Mouse (Mus musculus): ENCODE measurements around the gene Pgghg. TPM values are rescaled to one million over a fixed set of nuclear protein-coding genes. Genes with fewer than 3 reads are reported as not detected.
"Not testable (repeated sequence)": the region's sequence is repeated elsewhere in the genome, so short reads cannot be mapped to it uniquely, and the experiment has no call there.

Pgghg gene
- total RNA-seq, 1 experiment from 2014 or later: 10.6 TPM

DNA sequence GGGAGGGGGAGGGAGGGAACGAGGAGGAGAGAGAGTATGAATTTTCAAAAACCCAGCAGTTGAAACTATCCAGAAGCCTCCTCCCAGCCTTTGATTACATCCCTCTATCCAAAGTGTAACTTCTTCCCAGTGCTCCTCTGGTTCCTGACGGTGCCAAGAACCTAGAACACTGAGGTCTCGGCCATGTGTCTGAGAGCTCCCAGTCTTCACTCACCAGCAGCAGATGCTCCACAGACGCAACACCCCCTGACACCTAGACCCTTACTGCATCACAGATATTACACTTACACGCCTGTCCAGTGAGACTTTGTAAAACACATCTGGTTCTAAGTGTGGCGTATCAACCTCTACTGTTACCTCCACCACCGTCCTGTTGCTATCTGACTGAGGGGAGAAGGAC lies 11.2 kb downstream of the Pgghg start:
- ATAC-seq (replicated peaks; ENCODE audit: insufficient number of reproducible peaks, low FRiP score, low TSS enrichment, poor library complexity, severe bottlenecking): no peak

- ATAC-seq (replicated peaks; ENCODE audit: insufficient number of reproducible peaks, low FRiP score, low TSS enrichment, poor library complexity, severe bottlenecking): no peak
Observed at GRCm38 (mm10) chr7:140953133-140953532, 11.9 kb downstream of the Pgghg start.

GRCm38 (mm10) chr7:140953800-140954732 lies 12.9 kb downstream of the Pgghg start:
- ATAC-seq (replicated peaks; ENCODE audit: insufficient number of reproducible peaks, low FRiP score, low TSS enrichment, poor library complexity, severe bottlenecking): peak; percentile 62

- ATAC-seq (replicated peaks; ENCODE audit: insufficient number of reproducible peaks, low FRiP score, low TSS enrichment, poor library complexity, severe bottlenecking): 0 out of 2 replicates have a peak, but pooled peaks have one; percentile 1
Observed at GRCm38 (mm10) chr7:140954733-140955071, 13.5 kb downstream of the Pgghg start.

- ATAC-seq (replicated peaks; ENCODE audit: insufficient number of reproducible peaks, low FRiP score, low TSS enrichment, poor library complexity, severe bottlenecking): no peak
Observed at GRCm38 (mm10) chr7:140955342-140955741, 14.2 kb downstream of the Pgghg start.

DNA sequence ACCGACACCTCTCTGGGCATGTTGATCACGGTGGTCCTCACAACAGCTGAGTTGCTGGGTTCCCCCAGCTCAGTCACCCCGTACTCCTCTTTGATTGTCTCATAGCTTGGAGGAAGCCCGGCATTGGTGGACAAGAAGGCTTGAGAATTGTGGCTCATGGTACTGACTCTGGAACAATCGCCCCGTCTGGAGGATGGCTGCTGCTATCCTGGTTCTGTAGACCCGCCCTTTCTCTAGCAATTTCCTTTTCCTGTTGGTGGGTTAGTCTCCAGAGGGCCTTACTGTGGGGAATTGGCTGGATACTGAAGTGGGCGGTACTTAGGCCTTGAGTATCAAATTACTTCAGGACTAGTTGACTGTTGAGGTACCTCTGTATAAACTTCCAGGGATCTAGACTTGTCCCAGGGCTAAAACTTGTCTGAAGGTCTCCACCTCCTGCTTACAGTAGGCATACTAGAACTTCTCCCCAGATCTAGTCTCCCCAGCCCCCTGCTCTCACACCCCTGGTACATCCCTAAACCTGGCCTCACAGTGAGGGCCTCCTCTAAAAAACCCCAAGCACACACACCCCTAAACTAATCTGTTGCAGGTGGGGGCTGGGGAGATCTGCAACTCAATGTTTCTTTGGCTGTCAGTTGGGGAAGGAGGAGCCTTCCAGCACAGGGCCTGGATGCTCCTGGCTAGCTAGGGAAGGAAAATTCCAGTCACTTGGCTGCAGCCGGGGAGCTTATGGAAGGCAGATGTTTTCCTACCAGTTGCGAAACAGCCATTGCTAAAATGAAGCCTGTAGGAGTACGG lies 14.8 kb downstream of the Pgghg start, which contains the start of the genes Gm45717 and Ifitm2:
Gene Gm45717, minus strand, starts transcription at position 180 of the 798 bp plus-strand sequence.
Gene Ifitm2, minus strand, starts transcription at position 230 of the 798 bp plus-strand sequence.
- ATAC-seq (replicated peaks; ENCODE audit: insufficient number of reproducible peaks, low FRiP score, low TSS enrichment, poor library complexity, severe bottlenecking): peak; percentile 30; the same call in 1 of the 2 replicates

DNA sequence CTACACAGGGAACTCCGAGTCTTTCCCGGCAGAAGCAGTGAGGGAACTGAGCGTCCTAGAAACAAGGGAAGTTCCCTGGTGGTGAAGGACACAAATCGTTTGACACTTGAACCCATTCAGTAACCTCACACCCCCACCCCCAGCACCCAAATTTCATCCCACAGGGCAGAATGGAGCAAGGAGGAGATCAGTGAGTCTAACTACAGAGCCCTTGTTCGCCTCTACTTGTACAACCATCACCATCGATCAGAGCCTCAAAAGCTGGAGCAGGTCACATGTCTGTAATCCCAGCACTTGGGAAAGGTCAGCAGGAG lies 15.3 kb downstream of the Pgghg start:
- ATAC-seq (replicated peaks; ENCODE audit: insufficient number of reproducible peaks, low FRiP score, low TSS enrichment, poor library complexity, severe bottlenecking): no peak

- ATAC-seq (replicated peaks; ENCODE audit: insufficient number of reproducible peaks, low FRiP score, low TSS enrichment, poor library complexity, severe bottlenecking): no peak
Observed at GRCm38 (mm10) chr7:140959181-140959901, 18.1 kb downstream of the Pgghg start.

- ATAC-seq (replicated peaks; ENCODE audit: insufficient number of reproducible peaks, low FRiP score, low TSS enrichment, poor library complexity, severe bottlenecking): no peak
Observed at GRCm38 (mm10) chr7:140960026-140960425, 18.8 kb downstream of the Pgghg start.

- ATAC-seq (replicated peaks; ENCODE audit: insufficient number of reproducible peaks, low FRiP score, low TSS enrichment, poor library complexity, severe bottlenecking): no peak
Observed at GRCm38 (mm10) chr7:140961416-140961815, 20.2 kb downstream of the Pgghg start.

DNA sequence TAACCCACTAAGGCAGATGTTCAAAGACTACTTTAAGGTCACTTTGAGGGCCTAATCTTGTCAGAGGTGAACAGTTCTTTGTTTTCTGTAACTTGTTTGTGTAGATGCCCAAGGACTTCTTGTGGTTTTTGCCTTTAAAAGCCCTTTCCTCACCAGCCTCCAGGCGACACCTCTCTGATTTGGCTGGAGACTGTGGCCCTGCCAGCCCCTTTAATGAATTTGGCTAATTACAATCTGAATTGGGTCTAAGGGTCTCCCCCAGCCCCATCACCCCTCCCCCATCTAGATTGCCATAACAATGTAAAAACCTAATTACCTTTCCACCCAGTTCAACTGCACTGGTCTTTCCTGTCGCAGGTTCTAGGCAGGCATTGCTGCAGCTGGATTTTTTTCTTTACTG lies 21.5 kb downstream of the Pgghg start:
- ATAC-seq (replicated peaks; ENCODE audit: insufficient number of reproducible peaks, low FRiP score, low TSS enrichment, poor library complexity, severe bottlenecking): no peak

DNA sequence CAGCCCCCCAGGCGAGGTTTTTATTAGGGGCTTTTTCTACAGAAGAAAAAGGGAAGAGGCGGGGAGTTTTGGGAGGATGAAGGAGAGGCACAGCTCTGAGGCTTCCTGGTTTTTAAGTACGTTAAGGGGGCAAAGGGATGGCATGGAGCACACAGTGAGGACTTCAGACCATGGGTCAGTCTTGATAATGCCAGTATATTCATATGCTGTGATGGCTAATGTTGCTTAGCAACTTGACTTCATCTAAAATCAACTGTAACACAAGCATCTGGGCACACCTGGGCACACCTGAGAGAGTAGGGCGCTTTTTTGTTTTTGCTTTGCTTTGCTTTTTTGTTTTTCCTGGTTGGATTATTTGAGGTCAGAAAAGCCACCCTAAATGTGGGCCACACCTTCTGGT lies 25.7 kb downstream of the Pgghg start, which contains the start of gene Ifitm1:
Gene Ifitm1, plus strand, starts transcription at position 301 of the 400 bp plus-strand sequence.
- ATAC-seq (replicated peaks; ENCODE audit: insufficient number of reproducible peaks, low FRiP score, low TSS enrichment, poor library complexity, severe bottlenecking): no peak

DNA sequence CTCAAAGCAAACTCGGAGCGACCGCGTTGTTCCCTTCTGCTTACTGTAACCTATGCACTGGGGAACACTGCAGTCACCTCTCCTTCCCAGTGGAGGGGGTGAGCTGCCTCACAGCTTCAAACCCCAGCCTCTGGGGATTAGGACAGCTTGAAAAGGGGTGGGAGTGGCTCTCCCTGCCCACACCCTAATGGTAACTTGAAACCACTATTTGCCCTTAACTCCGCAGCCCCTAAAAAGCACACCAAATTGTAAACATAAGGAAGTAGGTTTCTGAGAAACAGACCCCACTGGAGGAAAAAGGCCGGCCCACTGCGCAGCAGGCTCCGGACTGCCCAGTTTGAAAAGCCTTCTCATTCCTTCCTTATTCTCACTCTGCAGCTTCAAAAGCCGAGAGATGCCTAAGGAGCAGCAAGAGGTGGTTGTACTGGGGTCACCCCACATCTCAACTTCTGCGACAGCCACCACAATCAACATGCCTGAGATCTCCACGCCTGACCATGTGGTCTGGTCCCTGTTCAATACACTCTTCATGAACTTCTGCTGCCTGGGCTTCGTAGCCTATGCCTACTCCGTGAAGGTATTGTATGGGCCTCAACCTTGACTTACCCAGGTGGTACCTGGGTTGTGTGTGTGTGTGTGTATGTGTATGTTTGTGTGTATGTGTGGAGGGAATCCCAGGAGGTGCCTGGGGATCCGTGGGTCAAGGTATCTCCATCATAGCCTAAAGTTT lies 26.8 kb downstream of the Pgghg start:
- ATAC-seq (replicated peaks; ENCODE audit: insufficient number of reproducible peaks, low FRiP score, low TSS enrichment, poor library complexity, severe bottlenecking): no peak

DNA sequence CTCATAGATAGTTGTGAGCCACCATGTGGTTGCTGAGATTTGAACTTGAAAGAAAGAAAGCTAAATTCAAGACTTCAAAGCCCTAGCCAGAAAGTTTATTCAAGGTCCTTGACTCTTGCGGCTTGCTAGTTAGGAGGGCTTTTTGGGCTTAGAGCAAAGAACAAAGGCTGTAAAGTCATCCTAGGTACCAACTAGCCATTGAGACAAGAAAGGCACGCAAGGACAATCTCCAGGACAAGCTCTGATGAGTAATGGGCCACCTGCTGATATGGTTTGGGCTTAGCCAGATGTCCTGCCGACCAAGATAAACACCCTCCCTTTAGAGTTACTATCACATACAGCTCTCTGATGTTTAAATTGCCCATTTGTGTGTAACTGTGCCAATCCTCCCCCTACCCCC lies 27.5 kb downstream of the Pgghg start:
- not testable (repeated sequence) for ATAC-seq (replicated peaks; ENCODE audit: insufficient number of reproducible peaks, low FRiP score, low TSS enrichment, poor library complexity, severe bottlenecking)

DNA sequence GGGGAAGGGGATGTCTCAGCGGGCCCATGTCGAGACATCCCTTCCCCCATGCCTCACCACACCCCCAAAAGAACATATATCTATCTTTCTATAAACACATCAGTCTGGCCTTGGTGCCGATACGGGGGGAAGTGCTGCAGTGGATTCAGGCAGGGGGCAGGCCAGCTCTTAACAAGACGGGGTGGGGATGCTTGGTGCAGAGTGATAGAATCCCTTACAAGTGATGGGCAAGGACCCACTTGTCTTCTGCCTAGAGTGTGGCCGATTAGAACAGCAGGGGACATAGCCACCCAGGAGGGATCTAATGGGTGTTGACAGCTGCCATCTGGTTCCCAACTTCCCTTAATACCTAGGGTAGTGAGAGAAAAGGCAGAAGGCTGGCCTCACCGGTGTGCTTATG lies 29.7 kb downstream of the Pgghg start:
- ATAC-seq (replicated peaks; ENCODE audit: insufficient number of reproducible peaks, low FRiP score, low TSS enrichment, poor library complexity, severe bottlenecking): 0 out of 2 replicates have a peak, but pooled peaks have one; percentile 25

DNA sequence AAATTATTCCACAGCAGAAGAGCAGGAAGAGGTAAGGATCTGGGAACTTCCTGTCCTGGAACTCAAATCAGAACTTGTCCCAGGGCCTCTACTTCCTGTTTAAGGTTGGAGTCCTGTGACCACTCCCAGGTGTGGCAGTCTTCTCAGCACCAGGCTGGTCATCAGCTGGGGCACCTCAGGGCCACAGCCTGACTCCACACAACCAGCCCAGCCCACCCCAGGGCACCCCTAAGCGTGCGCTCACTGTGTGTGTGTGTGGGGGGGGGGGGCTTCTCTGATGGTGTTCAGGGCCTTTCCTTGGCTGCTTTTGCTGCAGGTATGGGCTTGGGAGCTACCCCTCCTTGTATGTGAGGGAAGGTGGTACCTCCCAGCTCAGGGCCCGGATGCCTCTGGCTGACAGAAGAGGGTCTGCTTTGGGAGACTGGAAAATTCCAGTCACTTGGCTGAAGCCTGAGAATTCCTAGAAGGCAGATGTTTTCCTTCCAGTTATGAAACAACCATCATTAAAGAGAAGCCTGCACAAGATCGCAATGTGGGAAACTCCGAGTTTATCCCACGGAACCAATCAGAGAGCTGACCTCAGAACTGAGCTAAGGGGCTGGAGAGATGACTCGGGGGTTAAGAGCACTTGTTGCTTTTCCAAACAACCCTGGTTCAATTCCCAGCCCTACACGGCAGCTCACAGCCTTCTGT lies 30.4 kb downstream of the Pgghg start:
- no peak for ATAC-seq (replicated peaks; ENCODE audit: insufficient number of reproducible peaks, low FRiP score, low TSS enrichment, poor library complexity, severe bottlenecking)

GRCm38 (mm10) chr7:140973396-140974165 lies 32.4 kb downstream of the Pgghg start:
- no peak for ATAC-seq (replicated peaks; ENCODE audit: insufficient number of reproducible peaks, low FRiP score, low TSS enrichment, poor library complexity, severe bottlenecking)
